Mouse (Mus musculus) forebrain, embryonic 15.5 days (tissue): ENCODE measurements at regions not wholly inside any gene's neighbourhood (a gene's known extent, or its start where the extent isn't known, plus 50 kb on each side); places are given as distances from the start of the nearest gene placed in this dataset.

Source experiments
- ATAC-seq: fragments of 200-750 bp; cut with Nextera tagmentation; replicated peaks from 2 replicates; pipeline ENCODE4 v1.8.0; 2017; ENCODE audit warnings: mild to moderate bottlenecking, moderate TSS enrichment, moderate library complexity
- H3K27ac ChIP-seq: fragments of 300-500 bp; sonication (generic); replicated peaks from 2 replicates; pipeline ENCODE4 v1.5.1; 2015; ENCODE audit warnings: mild to moderate bottlenecking, inconsistent platforms
- H3K27me3 ChIP-seq: fragments of 300-500 bp; sonication (generic); 2 replicates; pipeline ENCODE4 v1.6.1; 2015; ENCODE audit warnings: inconsistent platforms
- H3K36me3 ChIP-seq: fragments of 300-500 bp; sonication (generic); 2 replicates; pipeline ENCODE4 v1.6.1; 2015; ENCODE audit warnings: mild to moderate bottlenecking, inconsistent platforms
- H3K4me1 ChIP-seq: fragments of 300-500 bp; sonication (generic); 2 replicates; pipeline ENCODE4 v1.6.1; 2015; ENCODE audit warnings: inconsistent platforms
- H3K4me2 ChIP-seq: fragments of 300-500 bp; sonication (generic); replicated peaks from 2 replicates; pipeline ENCODE4 v1.6.1; 2015; ENCODE audit warnings: mild to moderate bottlenecking, inconsistent platforms
- H3K4me3 ChIP-seq: fragments of 300-500 bp; sonication (generic); 2 replicates; pipeline ENCODE4 v1.5.1; 2015; ENCODE audit warnings: mild to moderate bottlenecking, inconsistent platforms
- H3K9ac ChIP-seq: fragments of 300-500 bp; sonication (generic); replicated peaks from 2 replicates; pipeline ENCODE4 v1.6.1; 2015; ENCODE audit warnings: mild to moderate bottlenecking, inconsistent platforms
- H3K9me3 ChIP-seq: fragments of 300-500 bp; sonication (generic); 2 replicates; pipeline ENCODE4 v1.6.1; 2016; ENCODE audit warnings: inconsistent platforms
- WGBS: fragments of 180-500 bp; shearing (Covaris S2); methylation state at CpG from one replicate; pipeline ENCODE4 v1.1.7; 2015; ENCODE audit warnings: mixed read lengths; 5-methylcytosine and 5-hydroxymethylcytosine counted together

- no peak overlapping the region for H3K27ac ChIP-seq
- no peaks in the 10 kb centered on the region for H3K9me3 ChIP-seq
- no peaks in the 10 kb centered on the region for H3K36me3 ChIP-seq
- ATAC-seq, result no peak
- no peaks in the 10 kb centered on the region for H3K4me1 ChIP-seq
- H3K27me3 ChIP-seq, result no peaks in the 10 kb centered on the region
- H3K4me3 ChIP-seq, result no peak overlapping the region
- WGBS, result 97% methylated on average over 6 of the region's 6 CpGs
- no peak overlapping the region for H3K4me2 ChIP-seq
- H3K9ac ChIP-seq, result no peak overlapping the region
Observed at GRCm38 (mm10) chr17:64941555-64941954, 105.7 kb upstream of the 4930583I09Rik start.

- Histone ChIP-seq H3K4me2 (no peak overlapping the region), H3K27ac (no peak overlapping the region), H3K36me3 (no peaks in the 10 kb centered on the region), H3K4me3 (no peak overlapping the region), H3K9ac (no peak overlapping the region), H3K9me3 (no peaks in the 10 kb centered on the region), H3K4me1 (no peaks in the 10 kb centered on the region), H3K27me3 (no peaks in the 10 kb centered on the region)
- no peak for ATAC-seq
- 85% methylated on average over 4 of the region's 4 CpGs for WGBS
Observed at GRCm38 (mm10) chr17:64935683-64936082, 99.8 kb upstream of the 4930583I09Rik start.

- Histone ChIP-seq H3K9ac (no peak overlapping the region), H3K9me3 (no peaks in the 10 kb centered on the region), H3K4me3 (no peak overlapping the region), H3K27me3 (no peaks in the 10 kb centered on the region), H3K4me2 (no peak overlapping the region), H3K4me1 (no peaks in the 10 kb centered on the region), H3K36me3 (no peaks in the 10 kb centered on the region), H3K27ac (no peak overlapping the region)
- 80% methylated on average over 1 of the region's 1 CpGs for WGBS
- ATAC-seq, result no peak
Observed at GRCm38 (mm10) chr17:64934411-64934810, 98.5 kb upstream of the 4930583I09Rik start.

GRCm38 (mm10) chr17:64930816-64931428 is 95.1 kb upstream of the 4930583I09Rik start:
- no peaks in the 10 kb centered on the region for H3K36me3 ChIP-seq
- no peak overlapping the region for H3K4me3 ChIP-seq
- no peaks in the 10 kb centered on the region for H3K9me3 ChIP-seq
- H3K4me1 ChIP-seq, result no peaks in the 10 kb centered on the region
- no peak overlapping the region for H3K4me2 ChIP-seq
- ATAC-seq, result no peak
- no peaks in the 10 kb centered on the region for H3K27me3 ChIP-seq
- H3K9ac ChIP-seq, result no peak overlapping the region
- H3K27ac ChIP-seq, result no peak overlapping the region
- 34% methylated on average over 7 of the region's 7 CpGs for WGBS

- WGBS, result 72% methylated on average over 5 of the region's 5 CpGs
- ATAC-seq, result 0 out of 2 replicates have a peak, but pooled peaks have one; percentile 36
Observed at GRCm38 (mm10) chr17:64923762-64924161, 87.9 kb upstream of the 4930583I09Rik start.

GRCm38 (mm10) chr17:64922235-64922634 is 86.4 kb upstream of the 4930583I09Rik start:
- no peak overlapping the region for H3K9ac ChIP-seq
- H3K36me3 ChIP-seq, result no peaks in the 10 kb centered on the region
- no peak overlapping the region for H3K4me2 ChIP-seq
- no peaks in the 10 kb centered on the region for H3K27me3 ChIP-seq
- ATAC-seq, result peak; percentile 60; the same call in 1 of the 2 replicates
- 49% methylated on average over 4 of the region's 4 CpGs for WGBS
- H3K9me3 ChIP-seq, result no peaks in the 10 kb centered on the region
- H3K4me1 ChIP-seq, result peaks cover 18% of the 10 kb centered on the region
- H3K4me3 ChIP-seq, result no peak overlapping the region
- H3K27ac ChIP-seq, result no peak overlapping the region

More at GRCm38 (mm10) chr17:64923762-64924161, 87.9 kb upstream of the 4930583I09Rik start:
- H3K9me3 ChIP-seq, result no peaks in the 10 kb centered on the region
- no peak overlapping the region for H3K4me2 ChIP-seq
- no peak overlapping the region for H3K4me3 ChIP-seq
- H3K36me3 ChIP-seq, result no peaks in the 10 kb centered on the region
- peaks cover 18% of the 10 kb centered on the region for H3K4me1 ChIP-seq
- no peak overlapping the region for H3K27ac ChIP-seq
- H3K9ac ChIP-seq, result no peak overlapping the region
- H3K27me3 ChIP-seq, result no peaks in the 10 kb centered on the region

- Histone ChIP-seq H3K4me1 (peaks cover 28% of the 10 kb centered on the region), H3K27me3 (no peaks in the 10 kb centered on the region), H3K9me3 (no peaks in the 10 kb centered on the region), H3K9ac (no peak overlapping the region), H3K36me3 (no peaks in the 10 kb centered on the region), H3K4me2 (no peak overlapping the region), H3K4me3 (no peak overlapping the region), H3K27ac (no peak overlapping the region)
- ATAC-seq, result no peak
- WGBS, result 87% methylated on average over 2 of the region's 2 CpGs
Observed at GRCm38 (mm10) chr17:64920236-64920635, 84.4 kb upstream of the 4930583I09Rik start.

- Histone ChIP-seq H3K27ac (no peak overlapping the region), H3K4me2 (no peak overlapping the region), H3K4me3 (no peak overlapping the region), H3K9ac (no peak overlapping the region), H3K4me1 (peaks cover 36% of the 10 kb centered on the region), H3K9me3 (no peaks in the 10 kb centered on the region), H3K27me3 (no peaks in the 10 kb centered on the region), H3K36me3 (no peaks in the 10 kb centered on the region)
- ATAC-seq, result no peak
- 87% methylated on average over 4 of the region's 4 CpGs for WGBS
Observed at GRCm38 (mm10) chr17:64917830-64918229, 82.0 kb upstream of the 4930583I09Rik start.

- Histone ChIP-seq H3K9me3 (no peaks in the 10 kb centered on the region), H3K27ac (no peak overlapping the region), H3K4me1 (peaks cover 27% of the 10 kb centered on the region), H3K27me3 (no peaks in the 10 kb centered on the region), H3K36me3 (no peaks in the 10 kb centered on the region), H3K9ac (no peak overlapping the region), H3K4me2 (no peak overlapping the region), H3K4me3 (no peak overlapping the region)
- WGBS, result 78% methylated on average over 6 of the region's 6 CpGs
- ATAC-seq, result no peak
Observed at GRCm38 (mm10) chr17:64916657-64917056, 80.8 kb upstream of the 4930583I09Rik start.

- Histone ChIP-seq H3K4me2 (no peak overlapping the region), H3K9me3 (no peaks in the 10 kb centered on the region), H3K9ac (no peak overlapping the region), H3K27ac (no peak overlapping the region), H3K27me3 (no peaks in the 10 kb centered on the region), H3K4me3 (no peak overlapping the region), H3K36me3 (no peaks in the 10 kb centered on the region), H3K4me1 (peaks cover 27% of the 10 kb centered on the region)
- 23% methylated on average over 3 of the region's 3 CpGs for WGBS
- peak; percentile 71 for ATAC-seq
Observed at GRCm38 (mm10) chr17:64915708-64916107, 79.8 kb upstream of the 4930583I09Rik start.

- peaks cover 27% of the 10 kb centered on the region for H3K4me1 ChIP-seq
- 16% methylated on average over 4 of the region's 4 CpGs for WGBS
- H3K4me2 ChIP-seq, result no peak overlapping the region
- no peaks in the 10 kb centered on the region for H3K36me3 ChIP-seq
- no peaks in the 10 kb centered on the region for H3K27me3 ChIP-seq
- no peak overlapping the region for H3K27ac ChIP-seq
- ATAC-seq, result 0 out of 2 replicates have a peak, but pooled peaks have one; percentile 21
- H3K9ac ChIP-seq, result no peak overlapping the region
- H3K9me3 ChIP-seq, result no peaks in the 10 kb centered on the region
- no peak overlapping the region for H3K4me3 ChIP-seq
Observed at GRCm38 (mm10) chr17:64915025-64915424, 79.2 kb upstream of the 4930583I09Rik start.

- H3K27me3 ChIP-seq, result no peaks in the 10 kb centered on the region
- no peak overlapping the region for H3K9ac ChIP-seq
- no peaks in the 10 kb centered on the region for H3K36me3 ChIP-seq
- H3K4me3 ChIP-seq, result no peak overlapping the region
- 20% methylated on average over 8 of the region's 8 CpGs for WGBS
- H3K27ac ChIP-seq, result no peak overlapping the region
- peaks cover 27% of the 10 kb centered on the region for H3K4me1 ChIP-seq
- ATAC-seq, result no peak
- H3K9me3 ChIP-seq, result no peaks in the 10 kb centered on the region
- H3K4me2 ChIP-seq, result no peak overlapping the region
Observed at GRCm38 (mm10) chr17:64914302-64914701, 78.4 kb upstream of the 4930583I09Rik start.

- peaks cover under 1% of the 10 kb centered on the region; the same call in 1 of the 2 replicates for H3K4me1 ChIP-seq
- WGBS, result 86% methylated on average over 1 of the region's 1 CpGs
- ATAC-seq, result no peak
Observed at GRCm38 (mm10) chr17:64908671-64909070, 72.8 kb upstream of the 4930583I09Rik start.

More at GRCm38 (mm10) chr17:64908671-64909070, 72.8 kb upstream of the 4930583I09Rik start:
- Histone ChIP-seq H3K27me3 (no peaks in the 10 kb centered on the region), H3K36me3 (no peaks in the 10 kb centered on the region), H3K27ac (no peak overlapping the region), H3K9me3 (no peaks in the 10 kb centered on the region), H3K9ac (no peak overlapping the region), H3K4me2 (no peak overlapping the region), H3K4me3 (no peak overlapping the region)
